Comparison of ENCODE assay signal across 1 mouse cellular context in genomic region chr9:123925101-123925946, GRCm38 (mm10).
TF ChIP-seq lines count a peak whose summit lies in the region.

No protein-coding gene starts in this region.

TF ChIP-seq in CH12.LX, 34 proteins besides CTCF, POLR2A, EP300 and RAD21 (continued from another document):
- TF ChIP-seq ZMIZ1 (IDR thresholded peaks at IDR 0.05; ENCODE audit: low read depth, low read length) (peak; percentile 43; the same call in 1 of the 2 replicates), JUND (conservative IDR thresholded peaks at IDR 0.05; ENCODE audit: low read depth, low read length) (no peak), SMC3 (IDR thresholded peaks at IDR 0.05; ENCODE audit: low read depth, low read length) (peak; percentile 41), IRF4 (IDR thresholded peaks at IDR 0.05; ENCODE audit: low read depth, low read length) (peak; percentile 62; the same call in 1 of the 2 replicates), CHD1 (IDR thresholded peaks at IDR 0.05; ENCODE audit: low read depth, low read length) (peak; percentile 77), BHLHE40 (IDR thresholded peaks at IDR 0.05; ENCODE audit: low read depth, low read length) (no peak), ELF1 (IDR thresholded peaks at IDR 0.05; ENCODE audit: low read depth, low read length) (peak; percentile 49), MYC (IDR thresholded peaks at IDR 0.05; ENCODE audit: low read depth, low read length) (0 out of 2 replicates have a peak, but pooled peaks have one; percentile 28), MAZ (IDR thresholded peaks at IDR 0.05; ENCODE audit: low read depth, low read length) (peak; percentile 52; the same call in 1 of the 2 replicates), MXI1 (IDR thresholded peaks at IDR 0.05; ENCODE audit: low read depth, low read length) (no peak), ETS1 (conservative IDR thresholded peaks at IDR 0.05; ENCODE audit: low read depth, low read length) (no peak; the same call in 1 of the 2 replicates), UBTF (IDR thresholded peaks at IDR 0.05; ENCODE audit: low read depth, low read length) (peak; percentile 100), NRF1 (IDR thresholded peaks at IDR 0.05; ENCODE audit: low read depth, low read length) (peak; percentile 34; the same call in 1 of the 2 replicates), RCOR1 (conservative IDR thresholded peaks at IDR 0.05; ENCODE audit: low read depth, low read length) (peak; percentile 77), GABPA (IDR thresholded peaks at IDR 0.05; ENCODE audit: insufficient replicate concordance, low read depth, low read length) (no peak), SIN3A (IDR thresholded peaks at IDR 0.05; ENCODE audit: low read length) (0 out of 2 replicates have a peak, but pooled peaks have one; percentile 30)
